Mouse (Mus musculus): ENCODE results near the gene Apoe. TPM values are rescaled to one million over a fixed set of nuclear protein-coding genes. Genes with fewer than 3 reads are reported as not detected.

Gene Apoe
- total RNA-seq (2012; rRNA removed) = 22.6 and 33.3 TPM in 2 replicates
- 10 to 100 TPM in 1 of 2 experiments, not detected in 1; 61.4 TPM for polyA plus RNA-seq (2012; ENCODE audit: insufficient read depth in 1 of 2, insufficient read length in 2 of 2, low read depth in 1 of 2, low replicate concordance in 2 of 2, missing spikeins in 1 of 2)

DNA sequence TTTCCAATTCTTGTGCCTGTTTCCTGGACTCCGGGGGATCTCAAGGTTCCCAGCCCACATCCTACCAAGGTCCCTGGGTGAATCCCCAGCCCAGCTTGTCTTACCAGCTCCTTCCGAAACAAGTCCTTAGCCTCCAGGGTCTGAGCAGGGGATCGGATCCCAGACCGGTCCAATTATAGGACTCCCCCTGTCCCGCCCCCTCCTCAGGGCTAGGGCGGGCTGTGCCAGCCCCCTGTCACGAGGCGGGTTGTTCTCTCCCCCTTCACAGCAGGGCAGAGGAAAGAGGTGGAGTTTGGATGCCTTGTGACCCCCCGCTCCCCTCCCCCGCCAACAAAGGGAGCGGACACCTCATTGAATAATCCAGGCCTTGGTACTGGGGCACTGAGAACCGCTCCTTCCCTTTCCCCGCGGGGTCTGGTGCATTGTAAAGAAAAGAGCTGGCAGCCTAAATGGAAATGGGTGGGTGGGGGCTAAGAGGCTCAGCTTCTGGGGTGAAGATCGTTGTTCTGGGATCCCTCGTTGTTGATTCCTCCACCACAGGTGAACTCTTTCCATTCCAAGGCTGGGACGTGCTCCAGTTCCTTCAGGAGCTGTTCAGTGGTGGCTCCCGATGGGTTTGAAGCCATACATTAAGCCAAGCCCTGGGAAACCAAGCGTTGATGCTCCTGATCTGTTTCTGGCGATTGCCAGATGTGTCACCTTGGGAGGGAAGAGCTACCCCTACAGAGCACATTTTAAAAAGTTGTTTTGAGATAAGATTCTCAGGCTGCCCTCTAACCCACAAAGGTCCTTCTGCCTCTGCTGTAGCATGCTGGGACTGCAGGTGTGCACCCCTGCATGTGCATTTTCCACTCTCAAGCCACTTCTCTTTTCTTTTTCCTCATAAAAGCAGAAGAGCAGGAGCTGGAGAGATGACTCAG lies at the start of gene Apoe:
Gene Apoe (minus strand): TSS at position 282 of the 920 bp plus-strand sequence.
- Histone ChIP-seq H3K9ac (ENCODE audit: control insufficient read depth, low read depth, low read length, poor library complexity, severe bottlenecking) (no peak within 1 kb of the TSS), H3K27ac (ENCODE audit: control insufficient read depth, low read depth, low read length) (peak within 1 kb of the TSS; percentile 54), H3K27me3 (ENCODE audit: control insufficient read depth in 1 of 2, insufficient read depth in 2 of 2, low read length in 2 of 2) (no peaks in the 10 kb centered on the region), H3K79me2 (ENCODE audit: control insufficient read depth, insufficient read depth, low read length, poor library complexity) (no peaks in the 10 kb centered on the region), H3K4me3 (ENCODE audit: control insufficient read depth in 1 of 2, insufficient read depth in 1 of 2, low read depth in 2 of 2, low read length in 2 of 2) (no peak within 1 kb of the TSS), H3K4me1 (ENCODE audit: control insufficient read depth in 1 of 2, insufficient read depth in 2 of 2, low read length in 2 of 2) (peaks cover 7 to 39% of the 10 kb centered on the region in 2 experiments), H3K9me3 (replicated peaks; ENCODE audit: insufficient read depth, low read length) (no peaks in the 10 kb centered on the region), H3K36me3 (ENCODE audit: control insufficient read depth in 1 of 2, insufficient read depth in 2 of 2, low read length in 2 of 2) (peaks cover 2 to 37% of the 10 kb centered on the region in 2 experiments; a peak in 3 of 4 replicates)
- TF ChIP-seq POLR2AphosphoS2 (IDR thresholded peaks at IDR 0.05; ENCODE audit: low read length) = 0 out of 2 replicates have a peak, but pooled peaks have one; percentile 27
- 0 out of 2 replicates have a peak, but pooled peaks have one; percentile 28 for TF ChIP-seq TAL1 (IDR thresholded peaks at IDR 0.05; ENCODE audit: low read length)
- TF ChIP-seq EP300 (IDR thresholded peaks at IDR 0.05; ENCODE audit: low read depth in 1 of 2, low read length in 2 of 2) = peak; percentile 61 to 72
- peak; percentile 34; the same call in 1 of the 2 replicates for TF ChIP-seq TBP (IDR thresholded peaks at IDR 0.05; ENCODE audit: low read depth, low read length)
- peak; percentile 39; the same call in 1 of the 2 replicates for TF ChIP-seq MXI1 (IDR thresholded peaks at IDR 0.05; ENCODE audit: low read depth, low read length)
- TF ChIP-seq SIN3A (IDR thresholded peaks at IDR 0.05; ENCODE audit: low read length) = 0 out of 2 replicates have a peak, but pooled peaks have one; percentile 27
- no peak for TF ChIP-seq MAX (IDR thresholded peaks at IDR 0.05; ENCODE audit: low read length)
- no peak for TF ChIP-seq ZKSCAN1 (IDR thresholded peaks at IDR 0.05; ENCODE audit: low read depth, low read length)
- peak; percentile 67 for TF ChIP-seq MYC (IDR thresholded peaks at IDR 0.05; ENCODE audit: low read depth, low read length)
- TF ChIP-seq RCOR1 (IDR thresholded peaks at IDR 0.05; ENCODE audit: low read depth, low read length) = peak; percentile 58; the same call in 1 of the 2 replicates
- peak; percentile 46 for TF ChIP-seq GATA1 (IDR thresholded peaks at IDR 0.05; ENCODE audit: low read depth, low read length)
- TF ChIP-seq ZMIZ1 (IDR thresholded peaks at IDR 0.05; ENCODE audit: low read depth, low read length) = no peak
- peak; percentile 48; the same call in 1 of the 2 replicates for TF ChIP-seq ETS1 (IDR thresholded peaks at IDR 0.05; ENCODE audit: low read depth, low read length)
- no peak for TF ChIP-seq SMC3 (IDR thresholded peaks at IDR 0.05; ENCODE audit: low read depth, low read length)
- peak; percentile 40; the same call in 1 of the 2 replicates for TF ChIP-seq BHLHE40 (IDR thresholded peaks at IDR 0.05; ENCODE audit: borderline replicate concordance, low read depth, low read length)
- peak; percentile 82 for TF ChIP-seq TCF12 (IDR thresholded peaks at IDR 0.05; ENCODE audit: low read depth, low read length)
- 0 out of 2 replicates have a peak, but pooled peaks have one; percentile 27 for TF ChIP-seq MAZ (IDR thresholded peaks at IDR 0.05; ENCODE audit: low read depth, low read length)
- no peak for TF ChIP-seq ZNF384 (IDR thresholded peaks at IDR 0.05; ENCODE audit: low read depth, low read length)
- peak; percentile 78 for DNase-seq (ENCODE audit: low read depth, low spot score)

Measured in MEL (cell line).